Mouse (Mus musculus) lung, postnatal 0 days (tissue): ENCODE data around the gene Smim24. TPM values are rescaled to one million over a fixed set of nuclear protein-coding genes. Genes with fewer than 3 reads are reported as not detected.

Source experiments
- ATAC-seq: fragments of 200-750 bp; cut with Nextera tagmentation; 2 replicates; pipeline ENCODE4 v1.8.0; 2017; ENCODE audit warnings: moderate library complexity
- DNase-seq: peaks from one replicate; pipeline ENCODE4 v3.0.0-alpha.2; 2016; ENCODE audit warnings: low spot score
- H3K27ac ChIP-seq: fragments of 300-500 bp; sonication (generic); 2 replicates; pipeline ENCODE4 v1.5.1; 2014; ENCODE audit warnings: antibody characterized with exemption, mild to moderate bottlenecking, low read length, mixed read lengths
- H3K27me3 ChIP-seq: fragments of 300-500 bp; sonication (generic); replicated peaks from 2 replicates; pipeline ENCODE4 v1.6.1; 2014; ENCODE audit warnings: low read length, mixed read lengths; ENCODE audit not compliant: insufficient read depth
- H3K36me3 ChIP-seq: fragments of 300-500 bp; sonication (generic); 2 replicates; pipeline ENCODE4 v1.6.1; 2014; ENCODE audit warnings: low read length, mixed read lengths; ENCODE audit not compliant: insufficient read depth
- H3K4me1 ChIP-seq: fragments of 300-500 bp; sonication (generic); 2 replicates; pipeline ENCODE4 v1.6.1; 2014; ENCODE audit warnings: antibody characterized with exemption, low read depth, low read length, mixed read lengths; ENCODE audit not compliant: insufficient read depth
- H3K4me2 ChIP-seq: fragments of 300-500 bp; sonication (generic); replicated peaks from 2 replicates; pipeline ENCODE4 v1.6.1; 2014; ENCODE audit warnings: low read depth, mild to moderate bottlenecking, low read length, moderate library complexity, mixed read lengths
- H3K4me3 ChIP-seq: fragments of 300-500 bp; sonication (generic); 2 replicates; pipeline ENCODE4 v1.5.1; 2014; ENCODE audit warnings: low read depth, low read length
- H3K9ac ChIP-seq: fragments of 300-500 bp; sonication (generic); replicated peaks from 2 replicates; pipeline ENCODE4 v1.6.1; 2014; ENCODE audit warnings: low read depth, mild to moderate bottlenecking
- H3K9me3 ChIP-seq: fragments of 300-500 bp; sonication (generic); 2 replicates; pipeline ENCODE4 v1.6.1; 2016; ENCODE audit warnings: low read length, mixed read lengths
- CTCF ChIP-seq: IDR thresholded peaks from 2 replicates; pipeline ENCODE4 v1.5.1; 2016; ENCODE audit warnings: antibody characterized with exemption, mild to moderate bottlenecking
- EP300 ChIP-seq: IDR thresholded peaks from 2 replicates; pipeline ENCODE4 v1.6.1; 2016; ENCODE audit warnings: antibody characterized with exemption, mild to moderate bottlenecking, control low read depth
- WGBS: fragments of 180-500 bp; shearing (Covaris S2); extraction: QIAGEN DNeasy Blood & Tissue Kit; methylation state at CpG from one replicate; pipeline ENCODE4 v1.1.7; 2014; 5-methylcytosine and 5-hydroxymethylcytosine counted together
- microRNA-seq: library from miRNA; unstranded; fragments of <30 nt; microRNA quantifications from one replicate; pipeline ENCODE4, GENCODE M21; 2016
- polyA plus RNA-seq: library from polyadenylated mRNA; unstranded; fragments of >200 nt; fragmentation: Nextera tagmentation; extraction: Ambion mirVana; gene quantifications from 2 replicates; pipeline ENCODE4 v1.2.1, GENCODE M21; 2015

Smim24 gene
- polyA plus RNA-seq, 1 experiment from 2014 or later = 3.1 TPM

DNA sequence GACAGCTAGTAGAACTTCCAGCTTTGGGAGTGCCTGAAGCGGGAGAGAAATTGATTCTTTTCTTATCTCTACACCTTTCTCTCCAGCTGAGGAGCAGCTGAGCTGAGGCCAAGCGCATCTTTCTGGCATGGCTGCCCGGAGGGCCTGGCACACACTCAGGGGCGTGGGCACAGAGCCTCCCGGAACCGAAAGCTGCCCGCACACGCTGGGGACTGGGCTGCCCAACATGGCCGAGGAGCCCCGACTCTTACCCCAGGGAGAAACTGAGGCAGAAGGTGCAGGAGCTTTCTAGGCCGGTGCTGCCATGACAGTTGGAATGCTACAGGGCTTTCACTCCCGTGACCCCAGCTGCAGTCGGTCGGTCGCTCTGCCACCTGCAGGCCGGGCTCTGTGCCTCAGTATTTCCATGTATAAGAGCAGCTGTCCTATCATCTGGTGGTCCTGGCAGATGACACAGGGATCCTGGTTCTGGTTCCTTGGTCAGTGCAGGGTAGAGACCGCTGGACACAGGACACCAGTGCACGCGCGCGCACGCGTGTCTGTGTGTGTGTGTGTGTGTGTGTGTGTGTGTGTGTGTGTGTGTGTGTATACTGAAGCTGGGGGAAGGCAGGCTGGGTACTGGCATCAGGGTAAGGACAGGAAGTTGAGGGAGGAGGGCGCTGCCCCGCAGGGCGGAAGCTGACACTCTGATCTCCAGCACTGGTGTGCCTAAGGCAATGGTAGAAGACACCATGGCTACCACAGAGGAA is 40.9 kb downstream of the Smim24 start:
- Histone ChIP-seq H3K4me2 (no peak overlapping the region), H3K4me1 (peaks cover 16% of the 10 kb centered on the region), H3K9ac (no peak overlapping the region), H3K9me3 (no peaks in the 10 kb centered on the region), H3K4me3 (no peak overlapping the region), H3K36me3 (no peaks in the 10 kb centered on the region), H3K27ac (peak overlapping the region; percentile 34; the same call in 1 of the 2 replicates), H3K27me3 (no peaks in the 10 kb centered on the region)
- ATAC-seq (no peak), DNase-seq (peak; percentile 53)
- TF ChIP-seq CTCF (peak; percentile 40), EP300 (no peak)
- 68% methylated on average over 24 of the region's 26 CpGs for whole genome bisulfite sequencing

- Histone ChIP-seq H3K4me3 (no peak overlapping the region), H3K9ac (no peak overlapping the region), H3K27me3 (no peaks in the 10 kb centered on the region), H3K27ac (peak overlapping the region; percentile 34; the same call in 1 of the 2 replicates), H3K36me3 (no peaks in the 10 kb centered on the region), H3K4me1 (peaks cover 16% of the 10 kb centered on the region), H3K9me3 (no peaks in the 10 kb centered on the region), H3K4me2 (no peak overlapping the region)
- TF ChIP-seq EP300 (no peak), CTCF (no peak)
- WGBS = 47% methylated on average over 15 of the region's 15 CpGs
- ATAC-seq (no peak), DNase-seq (no peak)
Observed at GRCm38 (mm10) chr10:81434361-81435263, 41.8 kb downstream of the Smim24 start.

DNA sequence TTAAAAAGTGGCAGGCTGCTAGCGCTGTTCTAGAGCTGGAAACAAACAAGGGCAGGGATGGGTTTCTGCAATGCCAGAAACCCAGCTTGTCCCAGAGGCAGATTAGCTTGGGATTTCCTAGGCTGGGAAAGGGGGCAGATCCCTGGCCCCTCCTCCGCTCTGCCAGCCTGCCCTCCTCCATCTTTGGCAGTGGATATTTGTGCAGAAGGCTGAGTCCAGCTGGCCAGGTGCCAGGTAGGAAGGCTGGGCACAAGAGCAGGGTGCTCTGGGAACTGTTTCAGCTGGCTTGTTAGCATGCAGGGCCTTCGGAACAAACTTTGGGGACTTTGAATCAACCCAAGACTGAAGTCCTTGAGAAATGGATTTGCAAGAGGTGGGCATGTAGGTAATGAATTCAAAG is 42.6 kb downstream of the Smim24 start:
- Histone ChIP-seq H3K4me1 (peaks cover 16% of the 10 kb centered on the region), H3K27me3 (no peaks in the 10 kb centered on the region), H3K9me3 (no peaks in the 10 kb centered on the region), H3K36me3 (no peaks in the 10 kb centered on the region), H3K9ac (no peak overlapping the region), H3K4me3 (no peak overlapping the region), H3K4me2 (no peak overlapping the region), H3K27ac (no peak overlapping the region)
- ATAC-seq (no peak), DNase-seq (peak; percentile 56)
- no peak for TF ChIP-seq EP300
- TF ChIP-seq CTCF = no peak
- WGBS = 46% methylated on average over 3 of the region's 3 CpGs

DNA sequence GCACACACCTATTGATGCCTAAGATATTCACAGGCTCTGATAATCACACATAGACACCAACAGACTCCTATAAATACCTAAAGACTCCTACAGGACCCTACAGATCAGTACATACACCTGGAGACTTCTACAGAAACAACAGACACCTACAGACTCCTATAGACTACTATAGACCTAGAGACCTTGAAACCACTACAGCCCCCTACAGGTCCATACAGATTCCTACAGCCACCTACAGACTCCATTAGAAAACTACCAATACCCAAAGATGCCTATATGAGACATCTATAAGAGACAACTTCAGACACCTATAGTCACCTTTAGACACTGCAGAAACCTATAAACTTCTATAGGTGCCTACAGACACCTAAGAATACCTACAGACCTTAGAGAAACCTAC is 48.2 kb downstream of the Smim24 start:
- ATAC-seq (peak; percentile 33; the same call in 1 of the 2 replicates), DNase-seq (no peak)
- Histone ChIP-seq H3K27ac (no peak overlapping the region), H3K9me3 (no peaks in the 10 kb centered on the region), H3K4me2 (no peak overlapping the region), H3K4me3 (no peak overlapping the region), H3K9ac (no peak overlapping the region), H3K36me3 (no peaks in the 10 kb centered on the region), H3K27me3 (no peaks in the 10 kb centered on the region), H3K4me1 (no peaks in the 10 kb centered on the region)
- TF ChIP-seq EP300 = no peak
- TF ChIP-seq CTCF = peak; percentile 67

Small RNA genes lying within 50 kb of the gene (microRNA-seq; reads per million reads assigned to microRNA genes)
- gene Mir1191b = 0.73 reads per million
- gene Mir6913 = not detected

Other genes with a start within 250 kb of the Smim24 start
- 27.9 TPM in 2 replicates for gene Pias4, start 225.1 kb upstream of the Smim24 start, polyA plus RNA-seq
- 509 and 537 TPM in 2 replicates for gene Eef2, start 216.4 kb upstream of the Smim24 start, polyA plus RNA-seq
- 48.9 and 50.2 TPM in 2 replicates for gene Dapk3, start 210.0 kb upstream of the Smim24 start, polyA plus RNA-seq
- 0.16 and 0.25 TPM in 2 replicates for gene 4930442H23Rik, start 209.2 kb upstream of the Smim24 start, polyA plus RNA-seq
- 0.80 and 0.92 TPM in 2 replicates for gene Nmrk2, start 191.0 kb upstream of the Smim24 start, polyA plus RNA-seq
- gene Atcay, start 162.2 kb upstream of the Smim24 start, polyA plus RNA-seq = not detected in 2 replicates
- gene Zfr2, start 159.9 kb upstream of the Smim24 start, polyA plus RNA-seq = 2.3 and 2.4 TPM in 2 replicates
- 1.5 and 1.6 TPM in 2 replicates for gene Matk, start 140.1 kb upstream of the Smim24 start, polyA plus RNA-seq
- 132 and 162 TPM in 2 replicates for gene Mrpl54, start 126.1 kb upstream of the Smim24 start, polyA plus RNA-seq
- 47.9 and 49.4 TPM in 2 replicates for gene Apba3, start 126.1 kb upstream of the Smim24 start, polyA plus RNA-seq
- gene Tjp3, start 101.5 kb upstream of the Smim24 start, polyA plus RNA-seq = 24.1 and 30.8 TPM in 2 replicates
- gene Pip5k1c, start 100.1 kb upstream of the Smim24 start, polyA plus RNA-seq = 31.2 and 32.4 TPM in 2 replicates
- gene Cactin, start 71.9 kb upstream of the Smim24 start, polyA plus RNA-seq = 20.3 and 23.0 TPM in 2 replicates
- 19.6 and 28.4 TPM in 2 replicates for gene Tbxa2r, start 64.3 kb upstream of the Smim24 start, polyA plus RNA-seq
- 0.33 and 0.55 TPM in 2 replicates for gene Gipc3, start 49.8 kb upstream of the Smim24 start, polyA plus RNA-seq
- 94.3 and 101 TPM in 2 replicates for gene Hmg20b, start 42.6 kb upstream of the Smim24 start, polyA plus RNA-seq
- 14.0 and 16.9 TPM in 2 replicates for gene Mfsd12, start 35.6 kb upstream of the Smim24 start, polyA plus RNA-seq
- 5.4 and 6.6 TPM in 2 replicates for gene 4930404N11Rik, start 27.2 kb upstream of the Smim24 start, polyA plus RNA-seq
- gene Fzr1, start 14.5 kb upstream of the Smim24 start, polyA plus RNA-seq = 39.5 and 39.7 TPM in 2 replicates
- gene Dohh, start 8.6 kb upstream of the Smim24 start, polyA plus RNA-seq = 49.4 and 55.2 TPM in 2 replicates
- 2.4 and 3.0 TPM in 2 replicates for gene Gm48551, start 8.6 kb upstream of the Smim24 start, polyA plus RNA-seq
- 0.20 and 0.63 TPM in 2 replicates for gene Gm48552, start 4.0 kb upstream of the Smim24 start, polyA plus RNA-seq
- gene Nfic, start 62.6 kb downstream of the Smim24 start, polyA plus RNA-seq = 73.6 and 83.9 TPM in 2 replicates
- gene Celf5, start 89.7 kb downstream of the Smim24 start, polyA plus RNA-seq = 0.08 and 0.11 TPM in 2 replicates
- gene Ncln, start 103.3 kb downstream of the Smim24 start, polyA plus RNA-seq = 40.7 and 46.7 TPM in 2 replicates
- 19.0 and 19.3 TPM in 2 replicates for gene S1pr4, start 107.1 kb downstream of the Smim24 start, polyA plus RNA-seq
- gene Gna15, start 131.2 kb downstream of the Smim24 start, polyA plus RNA-seq = 4.2 and 4.6 TPM in 2 replicates
- gene Gna11, start 152.1 kb downstream of the Smim24 start, polyA plus RNA-seq = 62.5 and 63.2 TPM in 2 replicates
- gene Aes, start 166.4 kb downstream of the Smim24 start, polyA plus RNA-seq = 467 and 473 TPM in 2 replicates
- gene Tle2, start 181.5 kb downstream of the Smim24 start, polyA plus RNA-seq = 29.9 and 37.0 TPM in 2 replicates
- 12.8 and 18.5 TPM in 2 replicates for gene Tle6, start 208.0 kb downstream of the Smim24 start, polyA plus RNA-seq
- 0.07 and 0.29 TPM in 2 replicates for gene BC025920, start 213.2 kb downstream of the Smim24 start, polyA plus RNA-seq
- gene Sirt6, start 234.7 kb downstream of the Smim24 start, polyA plus RNA-seq = 24.1 and 24.2 TPM in 2 replicates
- 4.4 and 5.3 TPM in 2 replicates for gene Ankrd24, start 235.5 kb downstream of the Smim24 start, polyA plus RNA-seq